Mouse (Mus musculus): ENCODE data around the gene Ddb2. TPM values are rescaled to one million over a fixed set of nuclear protein-coding genes. Genes with fewer than 3 reads are reported as not detected.

Gene Ddb2
- polyA plus RNA-seq, 1 experiment from 2014 or later = 8.3 TPM

DNA sequence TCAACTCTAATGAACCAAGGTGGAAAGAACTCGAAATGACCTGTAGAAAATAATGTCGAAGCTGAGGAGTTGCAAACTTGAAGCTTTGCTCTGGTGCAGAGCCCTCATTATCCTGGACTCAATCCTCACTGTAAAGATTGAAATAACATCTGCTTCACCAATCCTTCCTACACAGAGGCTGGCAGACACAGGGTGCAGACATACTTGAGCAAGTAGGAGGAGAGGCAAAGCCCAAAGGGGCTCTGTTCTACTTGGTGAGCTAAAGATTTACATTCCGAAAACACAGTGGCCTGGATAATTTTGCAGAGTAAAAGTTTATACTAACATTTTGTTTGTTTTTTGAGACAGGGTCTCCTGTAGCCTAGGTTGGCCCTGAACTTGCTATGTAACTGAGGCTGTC lies 37.9 kb downstream of the Ddb2 start:
- Histone ChIP-seq H3K4me1 (replicated peaks) (peaks cover 38% of the 10 kb centered on the region), H3K4me3 (no peak overlapping the region), H3K9me3 (no peaks in the 10 kb centered on the region), H3K36me3 (no peaks in the 10 kb centered on the region), H3K27ac (no peak overlapping the region), H3K27me3 (ENCODE audit: insufficient read depth, poor library complexity, severe bottlenecking) (peaks cover 6% of the 10 kb centered on the region)
- 87% methylated on average over 3 of the region's 3 CpGs for WGBS
- no peak for DNase-seq (ENCODE audit: low spot score)

DNA sequence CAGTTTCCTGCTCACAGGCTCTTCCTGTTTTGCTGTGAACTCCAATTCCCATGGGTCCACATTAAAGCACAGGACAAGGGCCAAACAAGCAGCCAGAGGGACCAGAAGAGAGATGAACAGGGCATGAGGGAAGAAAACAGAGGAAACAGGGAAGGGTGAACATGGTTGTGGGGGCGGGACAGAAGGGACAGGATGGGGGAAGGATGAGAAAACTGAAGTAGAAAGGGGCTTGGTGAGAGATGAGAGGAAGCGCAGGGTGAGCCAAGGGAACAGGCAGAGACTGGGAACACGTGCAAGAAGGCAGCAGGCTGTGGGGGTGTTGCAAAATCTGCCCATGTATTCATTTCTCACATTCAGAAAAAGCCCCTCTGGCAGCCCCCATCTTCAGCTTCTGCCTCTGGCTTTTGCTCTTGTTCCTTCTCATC lies 40.2 kb downstream of the Ddb2 start:
- no peaks in the 10 kb centered on the region for H3K36me3 ChIP-seq
- peaks cover 24% of the 10 kb centered on the region for H3K4me1 ChIP-seq (replicated peaks)
- no peak for DNase-seq (ENCODE audit: low spot score)
- H3K27me3 ChIP-seq (ENCODE audit: insufficient read depth, poor library complexity, severe bottlenecking) = peaks cover 12% of the 10 kb centered on the region
- 63% methylated on average over 3 of the region's 3 CpGs for WGBS
- H3K9me3 ChIP-seq = no peaks in the 10 kb centered on the region
- H3K27ac ChIP-seq = no peak overlapping the region
- no peak overlapping the region for H3K4me3 ChIP-seq

DNA sequence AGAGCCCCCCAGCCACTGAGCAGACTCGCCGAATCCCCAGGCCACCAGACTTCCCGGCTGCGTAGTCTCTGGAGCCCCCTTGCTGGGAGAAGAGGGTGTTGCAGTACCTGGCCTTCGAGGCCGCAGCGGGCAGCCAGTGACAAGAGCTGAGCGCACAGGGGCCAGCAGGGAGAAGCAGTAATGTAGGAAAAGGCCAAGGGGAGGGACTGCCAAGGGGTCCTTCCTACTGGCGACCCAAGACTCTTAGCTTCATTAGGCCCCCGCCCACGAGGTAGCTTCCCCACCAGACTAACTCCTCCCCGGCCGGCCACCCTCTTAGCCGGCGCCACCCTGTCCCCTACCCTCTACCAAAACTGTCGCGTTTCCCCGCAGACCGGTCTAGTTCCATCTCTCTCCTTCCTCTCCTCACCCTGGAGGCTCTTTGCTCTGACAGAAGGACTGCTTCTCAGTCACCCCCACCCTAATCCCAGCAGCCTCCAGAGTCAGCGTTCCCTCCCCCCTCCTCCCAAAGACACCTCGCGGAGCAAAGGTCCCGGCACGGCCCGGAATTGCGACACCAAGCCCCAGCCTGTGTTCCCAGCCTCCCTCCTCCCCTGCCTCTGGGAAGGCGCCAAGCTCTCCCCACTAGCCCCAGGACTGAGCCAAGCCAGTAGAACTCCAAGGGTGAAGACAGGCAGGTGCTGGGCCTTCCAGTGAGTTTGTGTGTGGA lies 42.0 kb downstream of the Ddb2 start:
- no peaks in the 10 kb centered on the region for H3K9me3 ChIP-seq
- H3K27ac ChIP-seq = peak overlapping the region; percentile 83
- H3K36me3 ChIP-seq = no peaks in the 10 kb centered on the region
- peaks cover 12% of the 10 kb centered on the region for H3K27me3 ChIP-seq (ENCODE audit: insufficient read depth, poor library complexity, severe bottlenecking)
- H3K4me1 ChIP-seq (replicated peaks) = peaks cover 21% of the 10 kb centered on the region
- DNase-seq (ENCODE audit: low spot score) = peak; percentile 74
- WGBS = 1% methylated on average over 27 of the region's 27 CpGs
- peak overlapping the region; percentile 52 for H3K4me3 ChIP-seq

- no peak overlapping the region for H3K4me3 ChIP-seq
- no peaks in the 10 kb centered on the region for H3K9me3 ChIP-seq
- H3K27me3 ChIP-seq (ENCODE audit: insufficient read depth, poor library complexity, severe bottlenecking) = peaks cover 6% of the 10 kb centered on the region; the same call in 1 of the 2 replicates
- WGBS = 89% methylated on average over 16 of the region's 16 CpGs
- DNase-seq (ENCODE audit: low spot score) = no peak
- H3K4me1 ChIP-seq (replicated peaks) = peaks cover 15% of the 10 kb centered on the region
- no peaks in the 10 kb centered on the region for H3K36me3 ChIP-seq
- H3K27ac ChIP-seq = no peak overlapping the region
These were observed 46.3 kb downstream of the Ddb2 start for GRCm38 (mm10) chr2:91190501-91190900.

DNA sequence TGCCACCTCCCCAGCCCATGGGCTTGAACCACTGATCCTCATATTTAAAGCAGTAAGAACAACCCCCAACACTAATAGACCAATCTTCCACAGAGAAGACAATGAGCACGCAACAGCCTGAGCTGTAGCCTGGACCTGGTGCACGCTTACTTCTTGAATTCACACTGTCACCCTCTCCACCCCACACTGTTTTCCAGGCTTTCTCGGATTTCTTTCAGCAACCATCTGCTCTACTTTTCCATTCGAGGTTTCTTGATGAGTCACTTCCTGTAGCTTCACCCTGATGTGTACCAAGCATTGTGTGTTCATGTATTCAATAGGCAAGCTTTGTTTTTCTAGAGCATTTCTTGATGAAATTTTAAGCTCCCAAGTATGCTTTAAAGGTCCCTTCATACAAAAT lies 49.4 kb downstream of the Ddb2 start:
- Histone ChIP-seq H3K9me3 (no peaks in the 10 kb centered on the region), H3K27me3 (ENCODE audit: insufficient read depth, poor library complexity, severe bottlenecking) (no peaks in the 10 kb centered on the region), H3K4me1 (replicated peaks) (peaks cover 9% of the 10 kb centered on the region), H3K4me3 (no peak overlapping the region), H3K36me3 (no peaks in the 10 kb centered on the region), H3K27ac (no peak overlapping the region)
- DNase-seq (ENCODE audit: low spot score) = no peak
- WGBS = 77% methylated on average over 4 of the region's 4 CpGs

DNA sequence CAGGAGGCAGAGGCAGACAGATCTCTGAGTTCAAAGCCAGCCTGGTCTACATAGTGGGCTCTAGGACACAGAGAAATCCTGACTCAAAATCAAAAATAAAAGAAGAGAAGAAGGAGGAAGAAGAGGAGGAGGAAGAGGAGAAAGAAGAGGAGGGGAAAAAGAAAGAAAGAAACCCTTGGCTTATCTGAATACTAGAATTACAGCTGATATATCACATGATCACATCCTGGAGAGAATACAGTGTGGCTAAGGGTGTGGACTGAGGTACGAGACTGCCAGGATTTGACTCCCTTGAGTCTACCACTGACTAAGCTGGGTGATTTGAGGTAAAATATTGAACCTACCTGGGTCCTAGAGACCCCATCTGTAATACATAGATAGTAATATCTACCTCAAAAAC lies 50.6 kb downstream of the Ddb2 start:
- Histone ChIP-seq H3K4me3 (no peak overlapping the region), H3K27ac (no peak overlapping the region), H3K4me1 (replicated peaks) (peaks cover 19% of the 10 kb centered on the region), H3K36me3 (no peaks in the 10 kb centered on the region), H3K27me3 (ENCODE audit: insufficient read depth, poor library complexity, severe bottlenecking) (no peaks in the 10 kb centered on the region), H3K9me3 (no peaks in the 10 kb centered on the region)
- DNase-seq (ENCODE audit: low spot score) = no peak
- 84% methylated on average over 1 of the region's 1 CpGs for WGBS

- Histone ChIP-seq H3K27me3 (ENCODE audit: insufficient read depth, poor library complexity, severe bottlenecking) (no peaks in the 10 kb centered on the region), H3K36me3 (peaks cover 4% of the 10 kb centered on the region; the same call in 1 of the 2 replicates), H3K9me3 (no peaks in the 10 kb centered on the region), H3K4me1 (replicated peaks) (peaks cover 29% of the 10 kb centered on the region), H3K4me3 (peak within 1 kb of the TSS; percentile 81), H3K27ac (peak within 1 kb of the TSS; percentile 88)
- 70% methylated on average over 15 of the region's 15 CpGs for WGBS
- no peak for DNase-seq (ENCODE audit: low spot score)
These were observed 52.9 kb downstream of the Ddb2 start, which contains the start of gene Madd for GRCm38 (mm10) chr2:91183711-91184405. TSS of gene Madd (minus strand) at chr2:91183837.

GRCm38 (mm10) chr2:91183148-91183513 lies 53.7 kb downstream of the Ddb2 start:
- DNase-seq (ENCODE audit: low spot score) = peak; percentile 95
- H3K27me3 ChIP-seq (ENCODE audit: insufficient read depth, poor library complexity, severe bottlenecking) = no peaks in the 10 kb centered on the region
- under 1% methylated on average over 9 of the region's 9 CpGs for WGBS
- peak overlapping the region; percentile 81 for H3K4me3 ChIP-seq
- H3K27ac ChIP-seq = peak overlapping the region; percentile 88
- H3K4me1 ChIP-seq (replicated peaks) = peaks cover 29% of the 10 kb centered on the region
- peaks cover 9% of the 10 kb centered on the region for H3K36me3 ChIP-seq
- no peaks in the 10 kb centered on the region for H3K9me3 ChIP-seq

GRCm38 (mm10) chr2:91182405-91183147 lies 54.2 kb downstream of the Ddb2 start:
- H3K36me3 ChIP-seq = peaks cover 15% of the 10 kb centered on the region
- peak; percentile 86 for DNase-seq (ENCODE audit: low spot score)
- H3K27ac ChIP-seq = peak overlapping the region; percentile 88
- WGBS = under 1% methylated on average over 81 of the region's 81 CpGs
- no peaks in the 10 kb centered on the region for H3K27me3 ChIP-seq (ENCODE audit: insufficient read depth, poor library complexity, severe bottlenecking)
- no peaks in the 10 kb centered on the region for H3K9me3 ChIP-seq
- H3K4me1 ChIP-seq (replicated peaks) = peaks cover 29% of the 10 kb centered on the region
- H3K4me3 ChIP-seq = peak overlapping the region; percentile 81

- no peaks in the 10 kb centered on the region for H3K9me3 ChIP-seq
- peaks cover 18% of the 10 kb centered on the region for H3K36me3 ChIP-seq
- no peak for DNase-seq (ENCODE audit: low spot score)
- no peaks in the 10 kb centered on the region for H3K27me3 ChIP-seq (ENCODE audit: insufficient read depth, poor library complexity, severe bottlenecking)
- peaks cover 29% of the 10 kb centered on the region for H3K4me1 ChIP-seq (replicated peaks)
- peak overlapping the region; percentile 81 for H3K4me3 ChIP-seq
- H3K27ac ChIP-seq = peak overlapping the region; percentile 88
- WGBS = 12% methylated on average over 8 of the region's 8 CpGs
These were observed 54.8 kb downstream of the Ddb2 start for GRCm38 (mm10) chr2:91182016-91182404.

DNA sequence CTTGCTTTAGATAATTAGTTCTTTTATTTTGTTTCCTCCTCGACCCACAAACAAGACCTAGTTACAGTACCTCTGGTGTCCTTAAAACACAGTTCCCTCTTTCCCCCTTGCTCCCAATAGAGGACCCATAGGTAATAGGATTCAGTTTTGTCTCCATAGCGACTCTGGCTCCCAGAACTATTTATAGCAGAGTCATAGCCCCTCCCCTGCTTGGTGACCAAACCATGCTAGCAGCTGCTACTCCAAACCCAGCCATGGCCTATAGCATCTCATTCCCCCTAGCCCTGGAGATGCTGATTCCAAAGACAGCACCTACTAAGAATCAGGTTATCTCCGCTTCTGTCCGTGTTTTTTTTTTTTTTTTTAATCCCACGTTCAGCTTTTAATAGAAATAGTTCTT lies 56.1 kb downstream of the Ddb2 start:
- H3K27ac ChIP-seq = no peak overlapping the region
- H3K9me3 ChIP-seq = no peaks in the 10 kb centered on the region
- no peak for DNase-seq (ENCODE audit: low spot score)
- peaks cover 31% of the 10 kb centered on the region for H3K36me3 ChIP-seq
- no peak overlapping the region for H3K4me3 ChIP-seq
- no peaks in the 10 kb centered on the region for H3K27me3 ChIP-seq (ENCODE audit: insufficient read depth, poor library complexity, severe bottlenecking)
- WGBS = 73% methylated on average over 5 of the region's 5 CpGs
- H3K4me1 ChIP-seq (replicated peaks) = peaks cover 29% of the 10 kb centered on the region

GRCm38 (mm10) chr2:91179825-91180224 lies 57.0 kb downstream of the Ddb2 start:
- Histone ChIP-seq H3K9me3 (no peaks in the 10 kb centered on the region), H3K36me3 (peaks cover 40% of the 10 kb centered on the region), H3K4me1 (replicated peaks) (peaks cover 29% of the 10 kb centered on the region), H3K4me3 (no peak overlapping the region), H3K27ac (no peak overlapping the region), H3K27me3 (ENCODE audit: insufficient read depth, poor library complexity, severe bottlenecking) (no peaks in the 10 kb centered on the region)
- DNase-seq (ENCODE audit: low spot score) = no peak
- 42% methylated on average over 4 of the region's 4 CpGs for WGBS

- Histone ChIP-seq H3K36me3 (peaks cover 75% of the 10 kb centered on the region), H3K4me3 (no peak overlapping the region), H3K9me3 (no peaks in the 10 kb centered on the region), H3K27me3 (ENCODE audit: insufficient read depth, poor library complexity, severe bottlenecking) (no peaks in the 10 kb centered on the region), H3K4me1 (replicated peaks) (peaks cover 10% of the 10 kb centered on the region), H3K27ac (no peak overlapping the region)
- DNase-seq (ENCODE audit: low spot score) = no peak
- 76% methylated on average over 6 of the region's 6 CpGs for WGBS
These were observed 60.5 kb downstream of the Ddb2 start for GRCm38 (mm10) chr2:91176234-91176633.
